Mouse (Mus musculus) left cerebral cortex, postnatal 25 days (tissue): ENCODE measurements around the gene Cavin2. TPM values are rescaled to one million over a fixed set of nuclear protein-coding genes. Genes with fewer than 3 reads are reported as not detected.
A peak's percentile ranks its signal among the peaks of the same experiment; 100 is the strongest.

ENCODE experiments used
- DNase-seq, 2 experiments: peaks; one replicate each; pipeline ENCODE4 v3.0.0; 2022; ENCODE audit warnings: low spot score in 2 of 2, mixed read lengths in 1 of 2
- intact Hi-C: fragments of 180-260 bp; cut with DNase I; formaldehyde crosslinking; loops from one replicate; pipeline ENCODE4 v1.15.1; 2025
- total RNA-seq, 2 experiments: library from RNA; stranded (reverse); gene quantifications; 2 replicates each; pipeline ENCODE4 v1.2.3; 2021

Cavin2 gene
- total RNA-seq, 2 experiments from 2014 or later: 7.0 to 8.3 TPM

DNA sequence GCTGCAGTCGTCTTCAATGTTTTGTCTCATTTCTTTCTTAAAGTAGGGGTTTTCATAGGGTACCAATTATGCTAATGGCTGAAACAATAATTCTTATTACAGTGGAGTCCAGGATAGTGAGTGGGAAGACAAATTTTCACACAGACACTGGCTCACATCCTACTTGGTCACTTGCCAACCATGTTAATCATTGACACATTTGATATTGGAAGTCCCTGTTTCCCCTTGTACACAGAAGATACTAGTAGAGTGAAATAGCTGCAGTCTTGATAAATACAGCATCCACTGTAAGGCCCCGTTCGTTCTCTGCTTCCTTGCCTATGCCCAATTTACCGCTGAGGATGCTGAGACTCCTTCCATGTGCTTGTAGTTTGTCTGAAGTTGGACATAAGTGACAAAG, 3.4 kb downstream of the Cavin2 start:
- DNase-seq: no peak
- intact Hi-C loops: no loop called here

DNA sequence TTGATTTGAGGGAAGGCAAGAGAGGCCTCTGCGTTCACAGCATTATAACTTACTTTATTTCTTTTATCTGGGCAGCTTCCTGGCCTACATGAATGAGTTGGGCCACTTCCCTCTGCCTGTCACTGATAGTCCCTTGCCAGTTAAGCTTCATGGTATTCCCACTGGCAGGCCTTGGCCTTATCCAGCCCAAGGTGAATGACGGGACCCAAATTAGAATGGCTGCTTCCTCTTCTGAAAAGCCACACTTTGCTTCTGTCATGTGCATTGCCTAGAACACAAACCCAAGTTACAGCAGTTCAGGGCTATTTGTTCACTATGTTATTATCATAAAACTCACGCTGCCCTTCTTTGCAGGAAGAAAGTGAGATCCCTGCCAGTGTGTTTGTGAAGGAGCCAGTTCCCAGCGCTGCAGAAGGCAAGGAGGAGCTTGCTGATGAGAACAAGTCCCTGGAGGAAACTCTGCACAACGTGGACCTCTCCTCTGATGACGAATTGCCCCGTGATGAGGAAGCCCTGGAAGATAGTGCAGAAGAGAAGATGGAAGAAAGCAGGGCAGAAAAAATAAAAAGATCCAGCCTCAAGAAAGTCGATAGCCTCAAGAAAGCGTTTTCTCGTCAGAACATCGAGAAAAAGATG, 11.5 kb downstream of the Cavin2 start:
- no peak for DNase-seq
- intact Hi-C loops: no loop called here

DNA sequence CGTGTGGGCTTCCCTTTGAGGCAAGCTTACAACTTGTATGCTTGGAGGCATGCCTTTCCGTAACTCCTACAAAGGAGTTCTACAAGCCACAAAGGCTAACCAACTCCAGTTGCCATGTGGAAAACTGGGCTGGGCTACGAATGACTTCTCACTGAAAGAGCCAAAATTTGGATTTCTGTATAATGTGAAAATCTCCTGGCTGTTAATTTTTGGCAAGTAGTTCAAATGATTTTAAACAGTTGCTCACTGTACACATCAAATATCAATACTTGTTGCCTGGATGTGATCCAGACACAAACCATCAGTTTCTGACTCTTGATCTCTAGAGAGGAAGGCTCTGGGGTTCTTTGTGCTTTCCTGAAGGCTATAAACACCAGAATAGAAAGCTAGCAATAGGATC, 18.1 kb downstream of the Cavin2 start:
- intact Hi-C loops: no loop called here
- DNase-seq: no peak

DNA sequence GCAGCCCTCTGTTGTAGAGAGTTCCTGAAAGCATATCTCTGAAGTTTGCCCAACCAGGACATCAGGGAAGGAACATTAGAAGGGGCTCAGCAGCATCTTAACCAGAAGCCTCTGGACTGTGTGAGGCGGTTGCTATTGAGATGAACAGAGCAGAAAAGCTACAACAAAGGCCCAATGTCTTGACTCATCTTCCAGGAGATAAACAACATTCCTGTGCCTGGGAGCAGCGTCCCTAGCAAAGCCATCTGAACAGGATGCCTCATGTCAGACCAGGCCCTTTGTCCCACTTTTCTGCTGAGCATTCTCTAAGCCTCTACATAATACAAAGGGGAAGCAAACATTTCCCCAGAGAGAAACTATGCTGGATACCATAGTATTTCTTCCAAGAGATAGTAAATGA, 26.6 kb downstream of the Cavin2 start:
- intact Hi-C loops: no loop called here
- DNase-seq: no peak

DNA sequence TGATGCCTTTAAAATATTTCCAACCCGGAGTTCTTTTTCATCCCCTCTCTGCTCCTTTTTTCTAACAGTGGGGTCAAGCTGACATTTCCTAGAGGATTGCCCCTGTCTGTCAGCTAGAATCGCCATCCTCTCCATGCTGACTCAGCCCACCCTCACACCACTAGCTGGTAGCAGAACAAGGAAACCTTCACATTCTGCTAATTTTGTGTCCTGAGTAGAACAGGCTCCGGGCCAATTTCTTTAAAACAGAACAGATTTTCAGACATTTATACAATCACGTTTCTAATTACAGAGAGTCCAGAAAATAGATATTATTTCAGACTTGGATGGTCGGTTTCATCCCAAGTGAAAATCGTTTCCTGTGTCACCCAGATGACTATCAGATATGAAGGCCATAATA, 34.6 kb downstream of the Cavin2 start:
- peak; percentile 27 to 55 for DNase-seq
- intact Hi-C loops: no loop called here

DNA sequence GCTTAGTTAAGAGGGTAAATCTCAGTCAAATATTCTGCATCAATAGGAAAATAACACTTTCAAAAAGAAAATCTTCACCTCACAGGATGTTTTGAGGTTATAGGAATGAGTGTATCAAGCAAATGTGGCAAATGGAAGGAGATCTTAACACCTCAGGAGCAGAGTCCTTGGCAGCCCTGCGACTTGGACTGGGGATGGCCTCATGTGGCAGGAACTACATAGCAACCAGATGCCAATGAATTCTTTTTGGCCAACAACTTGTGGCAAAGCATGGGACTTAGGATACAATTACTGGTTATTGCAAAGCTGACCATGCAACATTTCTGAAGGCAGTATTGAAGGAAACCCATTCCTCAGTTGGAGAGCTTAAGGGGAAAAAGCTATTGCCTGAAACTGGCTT, 39.6 kb downstream of the Cavin2 start:
- intact Hi-C loops: no loop called here
- DNase-seq: no peak

DNA sequence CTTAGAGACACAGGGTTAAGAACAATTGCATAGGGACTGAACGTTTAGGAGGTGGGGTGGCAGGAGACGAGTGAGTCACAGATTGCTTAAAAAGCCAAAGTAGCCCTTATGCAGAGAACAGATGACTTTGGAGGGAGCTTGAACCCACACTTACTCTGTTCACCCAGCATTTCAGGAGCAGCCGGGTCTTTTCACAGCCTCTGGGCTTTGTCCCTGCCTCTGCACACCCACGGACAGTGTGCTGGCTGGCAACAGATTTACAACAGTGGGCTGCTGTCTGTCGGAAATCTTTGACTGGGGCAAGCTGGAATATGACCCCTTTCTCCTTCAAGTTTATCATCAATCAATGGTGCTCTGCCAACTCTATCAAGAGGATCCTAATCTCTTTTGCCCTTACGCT, 44.1 kb downstream of the Cavin2 start:
- intact Hi-C loops: no loop called here
- DNase-seq: peak in 1 of 2 experiments; percentile 42

DNA sequence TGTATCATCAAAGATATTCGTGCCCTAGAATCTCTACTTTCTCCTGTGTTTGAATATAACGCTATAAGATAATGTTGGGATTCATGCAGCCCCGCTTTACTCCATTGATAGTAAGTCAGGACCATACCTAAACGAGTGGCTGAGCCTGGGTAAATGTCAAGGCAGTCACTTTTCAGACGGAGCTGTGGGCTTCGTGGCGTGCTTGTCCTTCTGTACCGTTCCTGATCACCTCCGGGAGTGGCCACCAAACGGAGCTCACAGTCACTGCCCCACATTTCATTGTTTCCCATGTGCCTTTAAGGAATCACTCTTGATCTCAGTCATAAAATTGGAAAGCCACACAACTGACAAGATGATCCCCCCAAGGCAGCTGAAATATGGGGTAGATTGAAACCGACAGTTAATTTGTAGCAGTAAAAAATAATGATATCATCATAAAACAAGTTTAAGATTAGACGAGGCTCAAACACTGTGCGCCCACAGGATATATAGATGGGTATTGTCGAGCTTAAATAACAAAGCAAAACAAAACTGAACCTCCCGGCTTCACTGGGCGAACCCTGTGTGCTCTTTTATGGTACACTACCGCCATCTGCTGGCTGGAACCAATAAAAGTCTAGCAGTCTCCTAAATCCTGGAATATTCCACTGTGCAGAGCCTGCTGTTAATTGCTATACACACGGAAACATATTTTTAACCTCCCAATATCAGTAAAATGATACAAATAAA, 44.8 kb downstream of the Cavin2 start:
- intact Hi-C loops: loop anchor here (1.0 kb wide), 3 partner anchors 66 to 406 kb away; no protein-coding TSS in a partner anchor
- DNase-seq: peak; percentile 91 to 95

DNA sequence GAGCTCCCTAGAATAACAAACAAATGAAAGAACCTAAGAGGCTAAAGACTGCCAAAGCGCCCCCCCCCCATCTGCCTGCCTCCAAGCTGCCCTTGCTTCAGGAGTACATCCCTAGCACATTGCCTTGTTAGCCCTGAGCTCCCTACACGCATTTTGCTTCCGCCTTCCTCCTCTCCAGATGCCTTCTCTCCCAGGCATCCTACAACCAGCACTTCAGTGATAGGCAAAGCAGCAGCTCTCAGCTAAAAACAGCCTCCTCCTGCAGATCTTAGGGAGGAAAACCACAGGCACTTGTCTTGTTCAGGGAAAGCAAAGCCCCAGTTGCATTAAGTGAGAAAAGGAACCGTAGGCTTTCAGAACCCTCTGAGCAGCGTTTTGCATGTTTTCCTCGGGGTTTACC, 45.4 kb downstream of the Cavin2 start:
- intact Hi-C loops: loop anchor here (1.0 kb wide), 3 partner anchors 67 to 407 kb away; no protein-coding TSS in a partner anchor
- DNase-seq: peak; percentile 62 to 92

DNA sequence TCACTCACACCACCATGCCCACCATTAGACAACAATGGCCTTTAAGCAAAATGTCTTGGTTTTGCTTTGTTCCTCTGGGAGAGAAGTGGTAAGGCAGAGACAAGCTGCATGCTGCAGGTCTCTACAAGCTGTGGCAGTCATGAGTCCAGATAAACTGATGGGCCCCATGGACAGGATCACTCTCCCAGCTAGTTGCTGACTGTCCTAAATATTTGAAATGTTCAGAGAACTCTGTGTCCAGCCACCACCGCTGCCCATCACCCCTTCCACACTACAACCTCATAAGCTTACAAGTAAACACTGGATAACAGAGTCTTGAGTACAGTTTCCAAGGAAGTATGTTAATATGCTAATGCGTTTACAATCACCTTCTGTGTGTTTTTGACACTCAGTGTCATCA, 46.2 kb downstream of the Cavin2 start:
- intact Hi-C loops: loop anchor here (5.0 kb wide), 1 partner anchor 262 kb away; no protein-coding TSS in a partner anchor
- DNase-seq: no peak

DNA sequence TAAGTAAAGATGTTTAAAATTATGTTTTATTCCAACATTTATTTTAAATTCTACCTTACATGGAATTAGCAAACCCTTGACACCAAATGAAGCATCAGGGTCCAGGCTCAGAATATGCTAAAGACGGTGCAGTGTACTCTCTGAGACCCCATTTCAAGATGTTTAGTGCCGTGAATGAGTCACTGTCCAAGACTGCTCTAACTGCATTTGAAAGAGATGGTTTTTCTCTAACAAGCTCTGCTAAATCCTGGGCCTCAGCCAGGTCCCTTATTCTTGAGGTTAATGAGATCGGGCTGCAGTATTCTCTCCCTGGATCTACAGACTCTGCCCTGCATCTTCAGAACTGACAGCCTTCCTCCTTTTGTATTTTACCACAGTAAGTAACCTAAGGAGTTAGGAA, 55.2 kb downstream of the Cavin2 start:
- DNase-seq: no peak
- intact Hi-C loops: no loop called here

DNA sequence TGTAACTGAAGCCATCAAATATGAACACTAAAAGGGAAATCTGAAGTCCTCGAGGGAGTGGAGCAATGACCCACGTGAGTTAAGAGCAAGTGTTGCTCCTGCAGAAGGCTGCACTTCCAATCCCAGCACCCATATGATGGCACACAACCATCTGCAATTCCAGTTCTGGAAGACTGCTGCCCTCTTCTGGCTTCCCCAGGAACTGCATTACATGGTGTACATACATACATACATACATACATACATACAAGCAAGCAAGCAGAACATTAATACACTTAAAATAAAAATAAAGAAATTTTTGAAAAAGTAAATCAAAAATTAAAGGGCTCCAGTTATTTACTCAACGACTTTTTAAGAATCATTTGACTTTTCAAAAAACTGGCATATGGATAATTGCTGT, 58.7 kb downstream of the Cavin2 start:
- intact Hi-C loops: no loop called here
- no peak for DNase-seq

DNA sequence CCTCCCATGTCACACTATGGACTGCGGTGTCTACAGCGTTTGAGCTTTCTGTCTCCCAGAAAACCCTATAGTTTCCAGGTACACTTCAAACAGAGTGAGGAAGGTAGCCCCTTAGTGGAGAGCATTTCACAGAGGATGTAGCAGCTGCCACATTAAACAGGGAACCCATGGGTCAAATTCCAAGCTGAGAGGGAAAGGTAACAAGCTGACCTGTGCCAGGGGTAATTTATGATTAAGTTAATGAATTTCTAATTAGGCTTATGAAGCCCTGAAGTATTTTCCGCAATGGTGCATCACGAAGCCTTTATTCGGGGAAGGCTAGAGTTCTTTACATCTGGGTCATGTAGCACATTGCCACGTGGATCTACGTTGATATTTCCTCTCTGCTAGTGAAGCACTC, 59.7 kb downstream of the Cavin2 start:
- intact Hi-C loops: no loop called here
- DNase-seq: no peak

DNA sequence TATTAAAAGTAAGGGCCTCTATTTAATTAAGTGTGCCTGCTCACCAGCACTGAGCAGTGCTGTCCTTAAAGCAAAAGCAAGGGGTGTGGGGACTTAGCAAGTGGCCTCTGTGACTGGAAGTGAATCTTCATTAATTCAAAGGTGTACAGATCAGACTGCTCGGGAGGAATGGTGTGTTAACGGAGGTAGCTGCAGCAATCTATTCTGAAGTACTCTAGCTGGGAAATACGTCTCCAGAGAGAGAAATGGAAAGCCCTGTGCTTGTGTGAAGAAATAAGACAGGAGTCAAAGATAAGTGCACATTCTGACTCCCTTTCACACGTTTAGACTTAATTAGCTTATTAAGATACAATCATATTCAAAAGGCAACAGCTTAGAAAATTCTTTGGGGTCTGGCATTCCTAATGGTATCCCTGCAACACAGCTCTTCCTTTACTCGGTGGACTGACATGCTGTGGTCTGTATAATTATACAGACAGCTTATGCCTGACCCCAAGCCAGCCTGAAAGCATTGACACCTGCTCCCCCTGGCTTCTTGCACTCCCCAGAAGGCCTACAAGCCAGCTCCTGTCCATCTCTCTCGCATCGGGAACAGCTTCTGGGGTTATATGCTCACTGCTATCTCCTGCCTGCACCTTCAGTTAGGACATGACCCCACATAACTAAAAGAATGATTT, 60.5 kb downstream of the Cavin2 start:
- no peak for DNase-seq
- intact Hi-C loops: no loop called here

Other genes starting within 250 kb of the Cavin2 start
- 10 to 100 TPM; 13.7 to 15.2 TPM for gene Nabp1, start 189.3 kb downstream of the Cavin2 start, total RNA-seq